Mouse (Mus musculus) forebrain, embryonic 16.5 days (tissue): ENCODE results near the gene Slc35d2. TPM values are rescaled to one million over a fixed set of nuclear protein-coding genes. Genes with fewer than 3 reads are reported as not detected.

Experiments used
- ATAC-seq: fragments of 200-750 bp; cut with Nextera tagmentation; 2 replicates; pipeline ENCODE4 v1.8.0; 2017; ENCODE audit warnings: mild to moderate bottlenecking, moderate library complexity
- H3K27ac ChIP-seq: fragments of 300-500 bp; sonication (generic); 2 replicates; pipeline ENCODE4 v1.5.1; 2014; ENCODE audit warnings: low read length, control low read depth
- H3K27me3 ChIP-seq: fragments of 300-500 bp; sonication (generic); replicated peaks from 2 replicates; pipeline ENCODE4 v1.6.1; 2014; ENCODE audit warnings: low read length; ENCODE audit not compliant: control insufficient read depth, insufficient read depth
- H3K36me3 ChIP-seq: fragments of 300-500 bp; sonication (generic); 2 replicates; pipeline ENCODE4 v1.6.1; 2014; ENCODE audit not compliant: control insufficient read depth, insufficient read depth
- H3K4me1 ChIP-seq: fragments of 300-500 bp; sonication (generic); replicated peaks from 2 replicates; pipeline ENCODE4 v1.6.1; 2014; ENCODE audit warnings: low read length; ENCODE audit not compliant: control insufficient read depth, insufficient read depth
- H3K4me2 ChIP-seq: fragments of 300-500 bp; sonication (generic); 2 replicates; pipeline ENCODE4 v1.6.1; 2014; ENCODE audit warnings: mild to moderate bottlenecking, low read length, control low read depth
- H3K4me3 ChIP-seq: fragments of 300-500 bp; sonication (generic); replicated peaks from 2 replicates; pipeline ENCODE4 v1.5.1; 2014; ENCODE audit warnings: mild to moderate bottlenecking, low read length, control low read depth
- H3K9ac ChIP-seq: fragments of 300-500 bp; sonication (generic); replicated peaks from 2 replicates; pipeline ENCODE4 v1.6.1; 2014; ENCODE audit warnings: low read depth, low read length, control low read depth
- H3K9me3 ChIP-seq: fragments of 300-500 bp; sonication (generic); 2 replicates; pipeline ENCODE4 v1.6.1; 2016; ENCODE audit warnings: low read length; ENCODE audit not compliant: control insufficient read depth
- WGBS: fragments of 180-500 bp; shearing (Covaris S2); extraction: QIAGEN DNeasy Blood & Tissue Kit; methylation state at CpG from one replicate; pipeline ENCODE4 v1.1.7; 2014; 5-methylcytosine and 5-hydroxymethylcytosine counted together
- polyA plus RNA-seq: library from polyadenylated mRNA; unstranded; fragments of >200 nt; fragmentation: Nextera tagmentation; extraction: Ambion mirVana; gene quantifications from 2 replicates; pipeline ENCODE4 v1.2.1, GENCODE M21; 2015

Gene Slc35d2
- polyA plus RNA-seq: 0.46 and 0.86 TPM in 2 replicates

DNA sequence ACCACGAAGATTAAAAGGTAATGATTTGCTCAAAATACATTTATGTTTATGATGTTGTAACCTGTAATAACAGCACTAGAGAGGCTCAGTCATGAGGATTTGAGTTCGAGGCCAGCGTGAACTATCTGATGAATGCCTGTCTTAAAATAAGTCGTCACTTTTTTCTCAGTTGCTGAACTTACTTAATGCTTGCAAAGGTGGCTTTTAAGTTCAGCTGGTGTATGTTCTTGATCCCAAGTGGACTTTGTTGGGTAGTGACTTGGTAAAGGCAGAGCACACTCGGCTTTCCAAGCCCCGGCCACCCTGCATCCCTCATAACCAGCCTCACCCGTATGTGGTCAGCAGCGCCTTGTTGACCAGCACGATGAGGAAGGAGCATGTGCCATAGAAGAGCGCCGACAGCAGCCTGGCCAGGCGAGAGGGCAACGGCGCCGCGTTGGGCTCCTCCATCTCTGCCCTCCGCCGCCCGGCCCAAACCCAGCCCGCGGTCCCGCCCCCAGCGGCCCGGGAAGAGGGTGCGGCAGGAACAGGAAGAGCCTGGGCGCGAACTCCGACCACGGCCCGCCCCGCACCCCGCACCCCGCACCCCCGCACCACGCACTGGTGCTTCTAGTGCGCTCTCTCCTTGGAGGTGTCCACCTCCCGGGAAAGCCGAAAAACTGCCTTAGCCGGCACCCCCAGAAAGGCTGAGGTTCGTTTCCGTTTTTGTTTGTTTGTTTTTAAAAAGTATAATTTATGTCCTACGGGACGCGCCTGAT lies at the start of gene Slc35d2:
Slc35d2 (minus strand) TSS at position 511 of the 758 bp plus-strand sequence.
- Histone ChIP-seq H3K36me3 (no peaks in the 10 kb centered on the region), H3K9me3 (no peaks in the 10 kb centered on the region), H3K4me1 (peaks cover 4% of the 10 kb centered on the region), H3K27ac (no peak within 1 kb of the TSS), H3K4me3 (peak within 1 kb of the TSS; percentile 52), H3K9ac (peak within 1 kb of the TSS; percentile 60), H3K27me3 (no peaks in the 10 kb centered on the region), H3K4me2 (peak within 1 kb of the TSS; percentile 91)
- WGBS: 9% methylated on average over 42 of the region's 44 CpGs
- ATAC-seq: peak; percentile 80

GRCm38 (mm10) chr13:64178000-64178399 lies 48.8 kb upstream of the Slc35d2 start:
- H3K9ac ChIP-seq: no peak overlapping the region
- WGBS: 77% methylated on average over 7 of the region's 7 CpGs

GRCm38 (mm10) chr13:64169746-64170145 lies 40.6 kb upstream of the Slc35d2 start:
- Histone ChIP-seq H3K4me1 (no peaks in the 10 kb centered on the region), H3K27me3 (no peaks in the 10 kb centered on the region), H3K27ac (no peak overlapping the region), H3K4me3 (no peak overlapping the region), H3K9ac (no peak overlapping the region), H3K9me3 (peaks cover 47% of the 10 kb centered on the region), H3K36me3 (peaks cover 23% of the 10 kb centered on the region), H3K4me2 (no peak overlapping the region)
- WGBS: 97% methylated on average over 25 of the region's 25 CpGs
- no peak for ATAC-seq

More at GRCm38 (mm10) chr13:64178000-64178399, 48.8 kb upstream of the Slc35d2 start:
- Histone ChIP-seq H3K4me1 (no peaks in the 10 kb centered on the region), H3K9me3 (no peaks in the 10 kb centered on the region), H3K4me3 (no peak overlapping the region), H3K4me2 (no peak overlapping the region), H3K27ac (no peak overlapping the region), H3K27me3 (no peaks in the 10 kb centered on the region), H3K36me3 (no peaks in the 10 kb centered on the region)
- no peak for ATAC-seq

GRCm38 (mm10) chr13:64163147-64163715 lies 34.1 kb upstream of the Slc35d2 start:
- peak overlapping the region; percentile 78 for H3K4me3 ChIP-seq
- 34% methylated on average over 13 of the region's 13 CpGs for WGBS
- H3K27ac ChIP-seq: no peak overlapping the region
- no peak for ATAC-seq
- H3K36me3 ChIP-seq: 0 out of 2 replicates have a peak, but pooled peaks cover 5% of the 10 kb centered on the region
- peaks cover 8% of the 10 kb centered on the region for H3K9me3 ChIP-seq
- H3K4me1 ChIP-seq: peaks cover 16% of the 10 kb centered on the region
- peak overlapping the region; percentile 78 for H3K9ac ChIP-seq
- peak overlapping the region; percentile 98 for H3K4me2 ChIP-seq
- H3K27me3 ChIP-seq: peaks cover 6% of the 10 kb centered on the region

DNA sequence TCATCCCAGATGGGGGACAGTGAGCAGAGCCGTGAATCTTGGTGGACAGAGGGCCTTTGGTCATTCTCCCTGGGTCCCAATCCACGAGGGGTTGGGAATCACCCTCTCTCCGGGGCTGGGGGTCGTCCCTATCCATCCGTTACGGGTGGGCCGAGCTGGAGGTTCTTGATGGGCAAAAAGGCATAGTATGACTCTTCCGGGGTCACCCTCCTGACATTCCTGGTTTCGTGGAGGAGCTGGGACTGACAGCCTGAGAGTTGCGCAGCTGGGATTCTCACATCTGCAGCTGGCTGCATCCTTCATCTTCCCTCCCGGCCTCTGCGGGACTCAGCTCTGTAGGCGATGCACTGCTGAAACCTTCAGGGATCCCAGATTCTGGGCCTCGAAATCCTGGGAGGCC lies 33.5 kb upstream of the Slc35d2 start:
- Histone ChIP-seq H3K4me2 (peak overlapping the region; percentile 98), H3K27ac (no peak overlapping the region), H3K36me3 (0 out of 2 replicates have a peak, but pooled peaks cover 2% of the 10 kb centered on the region), H3K9ac (peak overlapping the region; percentile 78), H3K4me3 (peak overlapping the region; percentile 78), H3K9me3 (peaks cover 6% of the 10 kb centered on the region), H3K27me3 (peaks cover 6% of the 10 kb centered on the region), H3K4me1 (peaks cover 16% of the 10 kb centered on the region)
- under 1% methylated on average over 14 of the region's 14 CpGs for WGBS
- no peak for ATAC-seq

DNA sequence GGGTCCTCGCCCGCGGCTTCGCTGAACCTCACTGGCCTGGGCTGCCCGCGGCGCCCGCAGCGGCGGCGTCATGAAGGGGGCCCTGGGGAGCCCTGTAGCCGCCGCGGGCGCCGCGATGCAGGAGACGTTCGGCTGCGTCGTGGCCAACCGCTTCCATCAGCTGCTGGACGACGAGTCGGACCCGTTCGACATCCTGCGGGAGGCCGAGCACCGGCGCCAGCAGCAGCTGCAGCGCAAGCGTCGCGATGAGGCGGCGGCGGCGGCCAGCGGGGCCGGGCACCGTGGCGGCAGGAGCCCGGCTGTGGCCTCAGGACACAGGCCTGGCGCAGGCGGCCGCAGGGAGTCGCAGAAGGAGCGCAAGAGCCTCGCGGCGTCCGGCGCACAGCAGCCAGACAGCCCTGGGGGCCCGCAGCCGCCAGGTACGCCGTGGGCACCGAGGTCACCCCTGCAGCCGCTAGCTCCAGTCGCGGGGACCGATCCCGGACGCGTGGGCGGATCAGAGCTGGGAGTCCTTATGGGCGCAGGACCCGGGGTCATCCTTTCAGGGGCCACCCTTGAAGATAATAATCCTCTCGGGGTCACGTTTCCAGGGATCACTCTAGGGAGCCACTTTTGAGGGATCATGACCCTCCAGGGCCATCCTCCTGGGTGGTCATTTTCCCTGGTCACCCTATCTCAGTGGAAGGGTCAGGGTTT lies 32.9 kb upstream of the Slc35d2 start:
- Histone ChIP-seq H3K9ac (peak overlapping the region; percentile 78), H3K27me3 (peaks cover 6% of the 10 kb centered on the region), H3K27ac (no peak overlapping the region; the same call in 1 of the 2 replicates), H3K9me3 (peaks cover 4% of the 10 kb centered on the region; the same call in 1 of the 2 replicates), H3K4me1 (peaks cover 16% of the 10 kb centered on the region), H3K36me3 (no peaks in the 10 kb centered on the region), H3K4me3 (peak overlapping the region; percentile 78), H3K4me2 (peak overlapping the region; percentile 98)
- ATAC-seq: no peak; the same call in 1 of the 2 replicates
- under 1% methylated on average over 58 of the region's 71 CpGs for WGBS

- Histone ChIP-seq H3K4me3 (peak within 1 kb of the TSS; percentile 78), H3K27ac (no peak within 1 kb of the TSS; the same call in 1 of the 2 replicates), H3K9ac (peak within 1 kb of the TSS; percentile 78), H3K4me1 (peaks cover 16% of the 10 kb centered on the region), H3K27me3 (peaks cover 8% of the 10 kb centered on the region), H3K36me3 (no peaks in the 10 kb centered on the region), H3K4me2 (peak within 1 kb of the TSS; percentile 98), H3K9me3 (no peaks in the 10 kb centered on the region; the same call in 1 of the 2 replicates)
- ATAC-seq: peak; percentile 99
- WGBS: under 1% methylated on average over 30 of the region's 31 CpGs
Measured at GRCm38 (mm10) chr13:64161548-64161915, 32.4 kb upstream of the Slc35d2 start, which contains the start of gene Habp4. Habp4 (plus strand) TSS chr13:64161824.

DNA sequence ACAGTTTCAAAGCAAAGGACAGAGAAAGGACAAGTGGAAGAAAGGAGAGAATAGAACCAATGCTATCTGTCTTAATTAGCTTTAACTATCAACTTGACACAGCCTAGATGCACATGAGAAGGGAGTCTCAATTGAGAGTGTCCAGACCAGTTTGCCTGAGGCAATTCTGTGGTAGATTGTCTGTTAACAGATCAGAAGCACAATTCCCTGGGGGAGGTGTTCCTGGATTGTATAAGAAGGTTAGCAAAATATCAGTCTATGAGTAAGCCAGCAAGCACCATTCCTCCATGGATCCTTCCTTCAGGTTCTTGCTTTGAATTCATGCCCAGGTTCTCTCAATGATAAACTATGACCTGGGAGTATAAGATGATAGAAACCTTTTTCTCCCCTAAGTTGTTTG lies 27.8 kb upstream of the Slc35d2 start:
- H3K27ac ChIP-seq: no peak overlapping the region
- peaks cover 5% of the 10 kb centered on the region; the same call in 1 of the 2 replicates for H3K27me3 ChIP-seq
- peaks cover 13% of the 10 kb centered on the region; the same call in 1 of the 2 replicates for H3K4me1 ChIP-seq
- ATAC-seq: no peak
- no peak overlapping the region for H3K9ac ChIP-seq
- H3K4me3 ChIP-seq: no peak overlapping the region
- H3K4me2 ChIP-seq: no peak overlapping the region
- H3K9me3 ChIP-seq: no peaks in the 10 kb centered on the region
- H3K36me3 ChIP-seq: no peaks in the 10 kb centered on the region

DNA sequence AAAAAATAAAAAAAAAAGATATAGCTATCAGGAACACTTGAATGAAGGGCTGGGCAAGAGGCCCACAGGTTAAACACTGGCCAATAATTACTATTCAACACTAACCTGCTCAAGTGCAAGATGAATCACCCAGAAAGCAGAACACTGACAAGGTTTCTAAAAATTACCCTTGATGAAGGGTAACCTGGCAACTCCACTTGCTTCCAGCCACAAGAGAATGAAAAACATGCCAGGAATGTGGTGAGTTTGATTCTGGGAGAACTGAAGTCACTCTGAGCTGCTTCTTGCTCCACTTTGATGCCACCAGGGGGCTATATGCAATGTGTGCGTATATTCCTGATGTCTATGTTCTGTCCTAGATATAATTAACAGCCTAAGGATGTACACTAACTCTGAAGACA lies 26.0 kb upstream of the Slc35d2 start:
- no peak overlapping the region for H3K4me2 ChIP-seq
- no peak for ATAC-seq
- 20% methylated on average over 1 of the region's 1 CpGs for WGBS

More for the DNA sequence above, 26.0 kb upstream of the Slc35d2 start:
- H3K36me3 ChIP-seq: no peaks in the 10 kb centered on the region
- no peak overlapping the region for H3K9ac ChIP-seq
- no peak overlapping the region for H3K4me3 ChIP-seq
- no peaks in the 10 kb centered on the region for H3K9me3 ChIP-seq
- H3K4me1 ChIP-seq: peaks cover 17% of the 10 kb centered on the region
- peaks cover 2% of the 10 kb centered on the region; the same call in 1 of the 2 replicates for H3K27me3 ChIP-seq
- H3K27ac ChIP-seq: no peak overlapping the region
